Mouse (Mus musculus): ENCODE data around the gene Sp1. TPM values are rescaled to one million over a fixed set of nuclear protein-coding genes. Genes with fewer than 3 reads are reported as not detected.

The Sp1 gene
- total and polyA plus RNA-seq, 3 experiments: 35.8 to 93.8 (median 50.5) TPM

DNA sequence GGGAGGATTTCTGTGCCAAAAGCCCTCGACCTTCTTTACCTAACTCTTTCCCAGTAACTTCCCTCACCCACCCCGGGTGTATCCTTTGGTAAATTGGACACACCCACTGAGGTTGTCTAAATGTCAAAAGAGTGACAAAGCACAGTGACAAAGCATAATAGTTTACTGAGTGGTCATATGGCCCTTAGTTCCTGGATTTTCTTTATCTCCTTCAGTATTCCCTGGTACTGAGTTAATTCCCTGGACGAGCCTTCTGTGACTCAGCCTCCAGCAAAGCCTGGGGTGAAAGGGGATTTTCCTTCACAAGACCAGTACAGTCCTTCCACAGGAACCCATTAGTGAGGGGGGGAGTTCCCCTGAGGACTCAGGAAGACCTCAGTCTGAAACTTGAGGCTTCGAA is 55.0 kb downstream of the Sp1 start:
- no peak for ATAC-seq (ENCODE audit: extremely low read depth, insufficient number of reproducible peaks, low FRiP score, poor library complexity, severe bottlenecking)
- no peak for DNase-seq (ENCODE audit: low spot score)
- Histone ChIP-seq H3K9me3 (replicated peaks) (no peaks in the 10 kb centered on the region), H3K27me3 (ENCODE audit: insufficient read depth, low read length) (no peaks in the 10 kb centered on the region), H3K4me1 (ENCODE audit: insufficient read depth, low read depth, low read length) (peaks cover 52% of the 10 kb centered on the region), H3K4me3 (ENCODE audit: low read depth, low read length) (peak overlapping the region; percentile 73; the same call in 1 of the 2 replicates), H3K36me3 (replicated peaks) (peaks cover 49% of the 10 kb centered on the region)
- TF ChIP-seq CTCF (IDR thresholded peaks at IDR 0.05; ENCODE audit: low read depth, low read length) (no peak), TAL1 (conservative IDR thresholded peaks at IDR 0.05; ENCODE audit: low read depth, low read length) (no peak), GATA2 (IDR thresholded peaks at IDR 0.05; ENCODE audit: borderline replicate concordance, low read depth, low read length) (no peak), POLR2AphosphoS5 (IDR thresholded peaks at IDR 0.05; ENCODE audit: insufficient replicate concordance, low read depth, low read length) (no peak), GATA1 (IDR thresholded peaks at IDR 0.05; ENCODE audit: borderline replicate concordance, low read length) (no peak)

DNA sequence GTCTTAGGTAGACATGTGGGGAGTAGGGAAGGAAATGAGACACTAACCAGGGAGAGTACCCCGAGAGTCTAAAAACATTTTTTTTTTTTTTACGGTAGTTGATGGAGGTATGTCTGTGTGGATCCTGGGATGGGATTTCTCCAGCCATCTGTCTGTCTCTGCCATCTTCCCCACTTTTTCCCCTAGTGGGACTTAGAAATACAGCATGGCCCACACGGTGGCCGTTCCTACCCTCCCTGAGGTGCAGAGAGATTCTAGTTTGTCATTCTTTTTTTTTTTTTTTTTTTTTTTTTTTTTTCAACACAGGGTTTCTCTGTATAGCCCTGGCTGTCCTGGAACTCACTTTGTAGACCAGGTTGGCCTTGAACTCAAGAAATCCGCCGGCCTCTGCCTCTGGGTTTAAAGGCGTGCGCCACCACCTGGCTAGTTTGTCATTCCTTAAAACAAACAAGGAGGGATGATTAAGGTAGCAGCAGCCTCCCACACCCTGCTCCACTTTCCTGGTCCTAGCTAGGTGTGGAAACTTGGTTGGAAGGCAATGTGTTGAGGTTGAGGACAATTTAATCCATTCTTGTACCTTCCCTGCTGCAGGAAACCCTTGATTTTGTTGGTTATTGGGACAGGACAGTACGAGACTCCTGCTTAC is 55.6 kb downstream of the Sp1 start:
- no peak for DNase-seq (ENCODE audit: low spot score)
- peaks cover 49% of the 10 kb centered on the region for H3K4me1 ChIP-seq (ENCODE audit: insufficient read depth, low read depth, low read length)
- H3K36me3 ChIP-seq (replicated peaks): peaks cover 54% of the 10 kb centered on the region
- TF ChIP-seq GATA1 (IDR thresholded peaks at IDR 0.05; ENCODE audit: borderline replicate concordance, low read length): no peak
- TF ChIP-seq POLR2AphosphoS5 (IDR thresholded peaks at IDR 0.05; ENCODE audit: insufficient replicate concordance, low read depth, low read length): no peak
- no peak overlapping the region; the same call in 1 of the 2 replicates for H3K4me3 ChIP-seq (ENCODE audit: low read depth, low read length)
- no peaks in the 10 kb centered on the region for H3K9me3 ChIP-seq (replicated peaks)
- ATAC-seq (ENCODE audit: extremely low read depth, insufficient number of reproducible peaks, low FRiP score, poor library complexity, severe bottlenecking): no peak
- H3K27me3 ChIP-seq (ENCODE audit: insufficient read depth, low read length): no peaks in the 10 kb centered on the region

DNA sequence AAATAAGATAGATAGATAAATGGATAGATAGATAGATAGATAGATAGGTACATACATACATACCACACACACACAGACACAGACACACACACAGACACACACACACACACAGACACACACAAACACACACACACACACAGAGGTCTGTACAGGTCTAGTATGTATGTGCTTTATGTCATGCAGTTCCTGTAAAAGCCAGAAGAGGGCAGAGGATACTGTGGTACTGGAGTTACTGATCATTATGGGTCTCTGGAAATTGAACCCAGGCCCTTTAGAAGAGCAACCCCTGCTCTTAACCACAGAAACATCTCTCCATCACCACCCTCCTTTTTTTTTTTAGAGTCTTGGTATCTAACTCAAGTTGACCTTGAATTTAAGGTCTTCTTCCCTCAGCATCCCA is 57.7 kb downstream of the Sp1 start:
- Histone ChIP-seq H3K9me3 (replicated peaks) (peaks cover 3% of the 10 kb centered on the region; the same call in 1 of the 2 replicates), H3K4me3 (ENCODE audit: low read depth, low read length) (no peak overlapping the region), H3K36me3 (replicated peaks) (peaks cover 71% of the 10 kb centered on the region), H3K4me1 (ENCODE audit: insufficient read depth, low read depth, low read length) (peaks cover 33% of the 10 kb centered on the region), H3K27me3 (ENCODE audit: insufficient read depth, low read length) (no peaks in the 10 kb centered on the region)
- TF ChIP-seq GATA1 (IDR thresholded peaks at IDR 0.05; ENCODE audit: borderline replicate concordance, low read length): no peak
- TF ChIP-seq CTCF (IDR thresholded peaks at IDR 0.05; ENCODE audit: low read depth, low read length): 0 out of 2 replicates have a peak, but pooled peaks have one; percentile 33
- no peak for DNase-seq (ENCODE audit: low spot score)
- no peak for ATAC-seq (ENCODE audit: extremely low read depth, insufficient number of reproducible peaks, low FRiP score, poor library complexity, severe bottlenecking)

DNA sequence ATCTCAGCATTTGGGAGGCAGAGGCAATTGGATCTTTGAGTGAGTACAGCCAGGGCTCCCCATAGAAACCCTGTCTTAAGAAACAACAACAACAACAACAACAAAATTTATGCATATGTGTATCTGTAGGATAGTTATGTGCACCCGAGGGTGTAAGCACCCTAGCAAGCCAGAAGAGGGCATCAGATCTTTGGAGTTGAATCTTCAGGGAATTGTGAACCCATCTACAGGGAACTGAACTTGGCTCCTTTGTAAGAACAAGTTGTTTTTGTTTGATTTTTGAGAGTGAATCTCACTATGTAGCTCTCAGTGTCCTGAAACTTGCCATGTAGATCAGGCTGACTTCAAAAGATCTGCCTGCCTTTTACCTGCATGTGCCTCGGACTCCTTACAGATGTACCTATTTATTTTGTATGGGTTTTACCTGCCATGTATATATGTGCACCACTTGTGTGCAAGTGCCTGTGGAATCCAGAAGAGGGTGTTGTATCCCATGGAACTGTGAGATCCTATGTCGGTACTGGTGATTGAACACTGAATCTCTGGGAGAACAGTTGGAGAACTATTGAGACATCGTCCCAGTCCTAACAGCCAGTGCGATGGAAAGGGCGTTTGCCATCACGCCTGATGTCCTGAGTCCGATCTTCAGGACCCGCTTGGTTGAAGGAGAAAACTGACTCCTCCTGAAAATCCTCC is 62.9 kb downstream of the Sp1 start:
- Histone ChIP-seq H3K9me3 (replicated peaks) (peaks cover 6% of the 10 kb centered on the region; the same call in 1 of the 2 replicates), H3K4me3 (ENCODE audit: low read depth, low read length) (no peak overlapping the region), H3K27me3 (ENCODE audit: insufficient read depth, low read length) (no peaks in the 10 kb centered on the region), H3K36me3 (replicated peaks) (peaks cover 56% of the 10 kb centered on the region), H3K4me1 (ENCODE audit: insufficient read depth, low read depth, low read length) (peaks cover 18% of the 10 kb centered on the region)
- TF ChIP-seq GATA2 (IDR thresholded peaks at IDR 0.05; ENCODE audit: borderline replicate concordance, low read depth, low read length): no peak
- TF ChIP-seq POLR2AphosphoS5 (IDR thresholded peaks at IDR 0.05; ENCODE audit: insufficient replicate concordance, low read depth, low read length): no peak
- TF ChIP-seq CTCF (IDR thresholded peaks at IDR 0.05; ENCODE audit: low read depth, low read length): no peak
- TF ChIP-seq GATA1 (IDR thresholded peaks at IDR 0.05; ENCODE audit: borderline replicate concordance, low read length): no peak
- no peak for TF ChIP-seq TAL1 (conservative IDR thresholded peaks at IDR 0.05; ENCODE audit: low read depth, low read length)
- no peak for ATAC-seq (ENCODE audit: extremely low read depth, insufficient number of reproducible peaks, low FRiP score, poor library complexity, severe bottlenecking)
- no peak for DNase-seq (ENCODE audit: low spot score)

DNA sequence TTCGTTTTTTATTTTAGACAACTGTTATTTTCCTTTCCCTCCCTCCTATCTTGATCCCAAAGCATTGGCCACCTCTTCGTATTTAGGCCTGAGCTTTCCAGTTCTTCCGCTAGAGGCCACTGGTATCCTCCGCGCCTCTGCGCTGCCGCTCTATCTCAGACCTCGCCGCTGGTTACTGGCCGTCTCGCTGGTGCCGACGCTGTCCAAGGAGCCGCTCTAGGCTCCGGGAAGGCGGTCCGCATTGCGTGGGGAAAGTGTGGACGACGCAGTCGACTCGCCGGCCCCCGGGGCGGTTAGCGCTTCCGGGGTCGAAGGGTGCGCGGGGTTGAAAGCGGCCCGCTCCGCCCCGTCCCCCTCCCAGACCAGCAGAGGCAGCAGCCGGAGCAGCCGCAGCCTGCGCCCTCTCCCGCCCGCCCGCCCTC is 64.3 kb downstream of the Sp1 start, which contains the start of gene Pcbp2:
Gene Pcbp2 (plus strand): TSS at position 357 of the 422 bp plus-strand sequence.
- H3K36me3 ChIP-seq (replicated peaks): peaks cover 60% of the 10 kb centered on the region
- peak within 1 kb of the TSS; percentile 82 for H3K4me3 ChIP-seq (ENCODE audit: low read depth, low read length)
- H3K9me3 ChIP-seq (replicated peaks): peaks cover 6% of the 10 kb centered on the region; the same call in 1 of the 2 replicates
- TF ChIP-seq GATA1 (IDR thresholded peaks at IDR 0.05; ENCODE audit: borderline replicate concordance, low read length) (no peak), TAL1 (conservative IDR thresholded peaks at IDR 0.05; ENCODE audit: low read depth, low read length) (no peak), CTCF (IDR thresholded peaks at IDR 0.05; ENCODE audit: low read depth, low read length) (peak; percentile 49), POLR2AphosphoS5 (IDR thresholded peaks at IDR 0.05; ENCODE audit: insufficient replicate concordance, low read depth, low read length) (no peak)
- peaks cover 18% of the 10 kb centered on the region for H3K4me1 ChIP-seq (ENCODE audit: insufficient read depth, low read depth, low read length)
- no peaks in the 10 kb centered on the region for H3K27me3 ChIP-seq (ENCODE audit: insufficient read depth, low read length)
- peak; percentile 98 for ATAC-seq (ENCODE audit: extremely low read depth, insufficient number of reproducible peaks, low FRiP score, poor library complexity, severe bottlenecking)
- peak; percentile 92 for DNase-seq (ENCODE audit: low spot score)

DNA sequence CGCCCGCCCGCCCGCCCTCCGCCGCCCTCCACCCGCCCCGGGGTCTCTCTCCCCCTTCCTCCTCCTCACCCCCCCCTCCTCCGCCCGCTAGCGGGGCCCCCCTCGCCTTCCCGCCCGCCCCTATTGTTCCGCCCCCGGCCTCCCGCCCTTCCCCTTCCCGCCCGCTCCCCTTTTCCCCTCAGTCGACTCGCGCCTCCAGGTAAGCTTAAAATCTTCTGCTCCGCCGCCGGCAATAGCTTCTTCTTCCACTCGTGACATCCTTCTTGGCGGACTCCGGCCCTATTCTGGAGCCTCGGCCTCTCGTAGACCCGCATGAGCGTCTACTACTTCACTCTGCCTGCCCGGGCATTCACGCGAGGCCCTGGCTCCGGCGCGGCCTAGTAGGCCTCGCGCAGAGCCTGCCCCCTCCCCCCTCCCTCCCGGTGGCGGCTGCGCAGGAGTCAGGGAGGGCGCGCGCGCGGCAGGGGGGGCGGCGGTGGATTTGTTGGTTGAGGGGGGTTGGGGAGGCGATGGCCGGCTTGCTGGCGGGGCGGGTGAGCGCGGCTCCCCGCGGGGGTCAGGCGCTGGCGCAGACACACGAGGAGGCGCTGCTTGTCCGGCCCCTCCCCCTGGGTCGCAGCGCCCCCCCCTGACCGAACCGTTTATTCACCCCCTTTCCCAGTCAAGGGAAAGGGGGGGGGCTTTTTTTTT is 64.8 kb downstream of the Sp1 start:
- TF ChIP-seq CTCF (IDR thresholded peaks at IDR 0.05; ENCODE audit: low read depth, low read length): no peak
- TF ChIP-seq POLR2AphosphoS5 (IDR thresholded peaks at IDR 0.05; ENCODE audit: insufficient replicate concordance, low read depth, low read length): no peak
- TF ChIP-seq TAL1 (conservative IDR thresholded peaks at IDR 0.05; ENCODE audit: low read depth, low read length): no peak
- no peak for TF ChIP-seq GATA1 (IDR thresholded peaks at IDR 0.05; ENCODE audit: borderline replicate concordance, low read length)
- no peak for TF ChIP-seq GATA2 (IDR thresholded peaks at IDR 0.05; ENCODE audit: borderline replicate concordance, low read depth, low read length)
- ATAC-seq (ENCODE audit: extremely low read depth, insufficient number of reproducible peaks, low FRiP score, poor library complexity, severe bottlenecking) (no peak), DNase-seq (ENCODE audit: low spot score) (peak; percentile 72)
- peaks cover 60% of the 10 kb centered on the region for H3K36me3 ChIP-seq (replicated peaks)
- H3K4me3 ChIP-seq (ENCODE audit: low read depth, low read length): peak overlapping the region; percentile 82
- no peaks in the 10 kb centered on the region for H3K27me3 ChIP-seq (ENCODE audit: insufficient read depth, low read length)
- H3K9me3 ChIP-seq (replicated peaks): peaks cover 6% of the 10 kb centered on the region; the same call in 1 of the 2 replicates
- peaks cover 18% of the 10 kb centered on the region for H3K4me1 ChIP-seq (ENCODE audit: insufficient read depth, low read depth, low read length)
